Mouse (Mus musculus): ENCODE measurements at regions not wholly inside any gene's neighbourhood (a gene's known extent, or its start where the extent isn't known, plus 50 kb on each side); places are given as distances from the start of the nearest gene placed in this dataset.

DNA sequence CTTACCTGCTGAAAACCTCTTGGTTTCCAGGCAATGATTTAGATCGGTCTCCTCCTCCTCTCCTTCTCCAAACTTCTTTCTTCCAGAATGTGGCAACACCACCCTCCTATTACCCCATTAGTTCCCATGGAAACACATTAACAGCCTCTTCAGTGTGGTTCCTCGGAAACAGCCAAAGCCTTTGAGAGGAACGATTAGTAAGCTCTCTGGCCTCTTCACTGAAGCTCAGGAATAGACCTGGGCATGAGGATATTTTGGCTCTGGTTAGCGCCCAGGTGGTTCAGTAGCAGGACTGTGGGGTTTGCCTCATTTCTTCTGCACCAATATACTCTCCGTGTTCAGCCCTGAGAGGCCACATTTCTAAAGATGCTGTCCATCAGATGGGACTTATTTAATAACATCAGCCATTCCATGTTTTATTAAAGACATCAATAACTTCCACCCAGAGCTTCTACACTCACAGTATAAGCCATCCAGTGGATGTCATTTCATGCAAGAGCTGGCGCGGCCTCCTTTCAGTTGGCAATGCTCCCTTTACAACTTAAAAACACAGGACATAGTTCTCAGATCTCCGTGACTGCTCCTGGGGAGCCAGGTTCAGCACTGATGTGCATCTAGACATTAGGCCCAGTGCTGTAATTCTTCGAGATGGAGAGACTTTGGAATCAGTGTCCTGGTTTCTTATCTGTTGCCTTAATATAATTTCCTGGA, 52.9 kb upstream of the Tcl1b2 start:
- no peak for DNase-seq (ENCODE audit: low spot score)

DNA sequence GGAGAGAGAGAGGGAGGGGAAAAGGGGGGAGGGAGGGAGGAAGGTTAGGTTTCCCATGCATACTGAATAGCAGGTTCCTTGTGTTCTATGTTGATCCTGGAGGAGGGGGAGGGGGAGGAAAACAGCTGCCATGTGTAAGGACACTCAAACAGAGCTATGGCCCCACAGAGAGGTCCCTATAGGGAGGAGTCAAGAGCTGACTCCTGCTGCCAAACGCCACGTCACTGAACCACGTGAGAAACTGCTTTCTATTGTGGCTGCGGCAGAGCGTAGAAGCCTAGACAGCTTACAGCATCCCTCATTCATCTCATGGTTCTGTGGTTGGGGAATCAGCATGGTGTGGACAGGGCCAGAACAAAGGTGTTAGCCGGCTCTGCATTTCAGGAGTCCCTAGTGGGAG, 52.3 kb upstream of the Tcl1b2 start:
- DNase-seq (ENCODE audit: low spot score), result peak; percentile 48

All from embryo, embryonic 10 days (tissue).